Mouse (Mus musculus): ENCODE data around the gene Sox5. TPM values are rescaled to one million over a fixed set of nuclear protein-coding genes. Genes with fewer than 3 reads are reported as not detected.

Gene Sox5
- polyA plus RNA-seq, 1 experiment from 2014 or later: 19.9 TPM

DNA sequence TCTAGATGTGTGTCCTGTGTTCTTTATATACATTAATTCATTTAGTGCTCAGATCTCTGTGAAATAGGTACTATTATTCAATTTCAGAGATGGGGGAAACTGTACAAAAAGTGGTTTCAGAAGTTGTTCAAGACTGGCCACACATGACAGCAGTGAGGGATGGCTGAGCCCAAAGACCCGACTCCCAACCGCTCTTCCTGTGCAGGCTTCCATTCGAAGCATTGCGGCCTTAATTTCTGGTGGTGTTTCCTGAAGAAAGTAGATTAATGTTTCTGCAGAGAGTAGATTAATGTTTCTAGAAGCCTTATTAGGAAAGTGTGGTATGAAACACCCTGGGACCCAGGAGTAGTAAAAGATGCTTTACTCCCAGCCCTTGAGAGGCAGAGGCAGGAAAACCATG, 298.6 kb downstream of the Sox5 start:
- H3K9me3 ChIP-seq (replicated peaks): peaks cover 15% of the 10 kb centered on the region
- no peak overlapping the region for H3K9ac ChIP-seq
- no peak overlapping the region for H3K4me2 ChIP-seq
- 83% methylated on average over 4 of the region's 4 CpGs for WGBS
- no peak overlapping the region for H3K27ac ChIP-seq (ENCODE audit: poor library complexity, severe bottlenecking)
- no peak for ATAC-seq (ENCODE audit: insufficient number of reproducible peaks, low FRiP score)
- no peaks in the 10 kb centered on the region for H3K4me1 ChIP-seq (replicated peaks)
- no peaks in the 10 kb centered on the region for H3K36me3 ChIP-seq
- no peaks in the 10 kb centered on the region for H3K27me3 ChIP-seq (replicated peaks)
- no peak overlapping the region for H3K4me3 ChIP-seq

DNA sequence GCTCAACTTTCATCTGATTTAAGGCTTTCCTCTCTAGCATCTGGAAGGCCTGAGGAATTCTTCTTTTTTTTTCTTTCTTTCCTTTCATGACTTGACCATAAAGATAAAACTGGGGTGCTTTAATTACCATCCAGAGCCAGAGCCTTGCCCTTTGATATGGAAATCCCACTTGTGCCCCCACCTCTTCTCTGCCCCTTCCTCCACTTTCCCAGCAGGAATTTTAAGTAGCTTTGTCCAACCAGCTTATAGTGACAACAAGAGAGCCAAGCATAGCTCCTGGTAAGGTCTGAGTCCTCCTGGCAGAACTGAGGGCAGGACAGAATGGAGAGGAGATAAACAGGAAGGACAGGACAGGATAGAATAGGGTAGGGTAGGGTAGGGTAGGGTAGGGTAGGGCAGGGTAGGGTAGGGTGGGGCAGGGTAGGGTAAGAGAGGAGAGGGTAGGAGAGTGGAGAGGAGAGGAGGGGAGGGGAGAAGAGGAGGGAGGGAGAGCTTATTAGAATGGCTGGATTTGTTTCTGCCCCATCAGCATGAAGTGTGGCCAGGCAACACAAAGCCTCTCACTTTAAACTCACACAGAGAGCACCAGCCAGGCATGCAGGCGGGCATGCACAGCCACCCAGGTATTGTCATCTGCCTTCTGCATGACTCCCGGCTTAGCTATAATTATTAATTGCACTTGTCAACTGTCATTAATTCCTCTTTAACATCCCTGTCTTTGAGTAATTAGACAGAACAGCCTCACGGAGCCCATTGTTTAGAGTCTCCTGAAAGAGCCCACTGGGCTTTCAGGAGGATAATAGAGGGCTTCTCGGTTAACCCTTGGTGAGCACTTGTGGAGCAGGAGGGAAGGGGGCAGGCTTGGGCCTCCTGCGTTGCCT, 300.9 kb downstream of the Sox5 start:
- Histone ChIP-seq H3K27ac (ENCODE audit: poor library complexity, severe bottlenecking) (no peak overlapping the region), H3K9me3 (replicated peaks) (0 out of 2 replicates have a peak, but pooled peaks cover 4% of the 10 kb centered on the region), H3K36me3 (no peaks in the 10 kb centered on the region), H3K27me3 (replicated peaks) (no peaks in the 10 kb centered on the region), H3K4me1 (replicated peaks) (no peaks in the 10 kb centered on the region), H3K9ac (no peak overlapping the region), H3K4me2 (no peak overlapping the region), H3K4me3 (no peak overlapping the region)
- WGBS: 39% methylated on average over 5 of the region's 5 CpGs
- no peak for ATAC-seq (ENCODE audit: insufficient number of reproducible peaks, low FRiP score)

DNA sequence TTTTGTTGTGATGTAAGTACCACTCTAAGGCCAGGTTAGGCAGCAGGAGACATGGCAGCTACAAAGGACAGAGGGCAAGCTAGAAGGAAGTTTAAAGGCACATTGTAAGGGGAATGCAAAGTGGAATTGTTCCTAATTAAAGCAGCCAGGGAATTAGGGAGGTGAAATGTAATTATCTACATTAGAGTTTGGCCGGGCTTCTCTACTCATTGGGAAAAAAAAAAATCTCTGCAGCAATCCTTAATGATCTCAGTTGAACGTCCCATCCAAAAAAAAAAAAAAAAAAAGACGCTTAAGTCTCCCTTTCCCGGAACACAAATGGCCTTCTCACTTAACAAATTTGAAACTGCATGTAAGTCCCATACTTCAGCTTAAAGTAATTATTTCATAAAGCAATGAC, 301.9 kb downstream of the Sox5 start:
- Histone ChIP-seq H3K27me3 (replicated peaks) (no peaks in the 10 kb centered on the region), H3K9me3 (replicated peaks) (peaks cover 4% of the 10 kb centered on the region; the same call in 1 of the 2 replicates), H3K4me2 (no peak overlapping the region), H3K9ac (no peak overlapping the region), H3K27ac (ENCODE audit: poor library complexity, severe bottlenecking) (no peak overlapping the region), H3K36me3 (no peaks in the 10 kb centered on the region), H3K4me3 (no peak overlapping the region), H3K4me1 (replicated peaks) (no peaks in the 10 kb centered on the region)
- no peak for ATAC-seq (ENCODE audit: insufficient number of reproducible peaks, low FRiP score)
- 74% methylated on average over 4 of the region's 4 CpGs for WGBS

DNA sequence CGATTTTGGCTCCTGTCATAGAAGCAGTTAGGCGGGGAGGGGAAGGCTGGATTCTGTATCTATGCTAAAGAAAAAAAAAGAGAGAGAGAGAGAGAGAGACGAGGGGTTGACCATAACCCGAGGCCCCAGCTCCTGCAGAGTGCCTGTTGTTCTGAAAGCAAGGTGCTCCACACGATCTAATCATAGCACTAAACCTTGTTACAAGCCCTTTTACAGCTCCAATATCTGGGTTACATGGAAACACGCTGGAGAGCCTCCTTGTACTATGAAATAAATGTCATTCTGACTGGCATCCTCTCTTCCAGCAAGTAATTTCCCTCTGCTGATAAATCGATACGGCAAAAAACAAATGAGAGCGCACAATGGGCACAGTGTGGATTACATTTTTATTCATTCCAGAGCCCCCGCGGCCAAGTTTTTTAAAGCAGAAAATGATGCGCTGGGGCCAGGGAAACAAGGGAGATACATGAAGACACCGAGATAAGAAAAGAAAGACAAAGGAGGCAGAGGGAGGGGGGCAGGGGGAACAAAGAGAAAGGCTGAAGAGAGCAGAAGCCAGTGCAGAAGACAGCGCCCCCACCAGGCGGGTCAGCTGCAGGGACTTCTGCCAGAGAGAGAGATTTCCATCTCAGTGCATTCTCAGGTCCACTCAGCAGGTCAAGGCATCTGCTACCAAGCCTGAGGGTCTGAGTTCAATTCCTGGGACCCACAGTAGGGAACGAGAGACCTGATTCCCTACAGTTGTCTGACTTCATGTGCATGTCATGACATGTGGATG, 304.3 kb downstream of the Sox5 start:
- Histone ChIP-seq H3K36me3 (no peaks in the 10 kb centered on the region), H3K4me1 (replicated peaks) (no peaks in the 10 kb centered on the region), H3K4me2 (no peak overlapping the region), H3K9ac (no peak overlapping the region), H3K27me3 (replicated peaks) (no peaks in the 10 kb centered on the region), H3K27ac (ENCODE audit: poor library complexity, severe bottlenecking) (no peak overlapping the region), H3K4me3 (no peak overlapping the region), H3K9me3 (replicated peaks) (peaks cover 4% of the 10 kb centered on the region; the same call in 1 of the 2 replicates)
- ATAC-seq (ENCODE audit: insufficient number of reproducible peaks, low FRiP score): no peak
- 65% methylated on average over 16 of the region's 16 CpGs for WGBS

DNA sequence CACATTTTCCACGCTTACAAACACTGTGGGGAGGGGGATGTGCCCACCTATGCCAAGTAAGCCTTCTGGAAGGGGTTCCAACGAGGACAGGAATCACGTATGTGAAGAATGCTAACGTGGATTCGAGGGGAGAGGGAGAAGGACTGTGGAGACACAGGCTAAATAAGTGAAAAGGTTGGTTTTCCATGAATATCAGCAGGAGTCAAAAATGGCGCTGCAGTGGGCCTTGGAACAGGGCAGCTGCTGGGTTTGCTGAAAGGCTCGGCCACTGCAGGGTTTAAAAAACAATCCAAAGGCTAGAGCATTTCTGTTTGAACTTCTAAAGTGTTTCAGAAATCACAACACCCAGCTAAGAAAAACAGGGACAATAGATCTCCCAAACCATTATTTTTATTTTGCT, 308.3 kb downstream of the Sox5 start:
- peaks cover 6% of the 10 kb centered on the region; the same call in 1 of the 2 replicates for H3K4me1 ChIP-seq (replicated peaks)
- peaks cover 4% of the 10 kb centered on the region; the same call in 1 of the 2 replicates for H3K9me3 ChIP-seq (replicated peaks)
- no peak overlapping the region for H3K27ac ChIP-seq (ENCODE audit: poor library complexity, severe bottlenecking)
- WGBS: 77% methylated on average over 7 of the region's 7 CpGs
- no peaks in the 10 kb centered on the region for H3K36me3 ChIP-seq
- no peak overlapping the region for H3K4me3 ChIP-seq
- no peak overlapping the region for H3K4me2 ChIP-seq
- H3K27me3 ChIP-seq (replicated peaks): no peaks in the 10 kb centered on the region
- no peak for ATAC-seq (ENCODE audit: insufficient number of reproducible peaks, low FRiP score)
- no peak overlapping the region for H3K9ac ChIP-seq

DNA sequence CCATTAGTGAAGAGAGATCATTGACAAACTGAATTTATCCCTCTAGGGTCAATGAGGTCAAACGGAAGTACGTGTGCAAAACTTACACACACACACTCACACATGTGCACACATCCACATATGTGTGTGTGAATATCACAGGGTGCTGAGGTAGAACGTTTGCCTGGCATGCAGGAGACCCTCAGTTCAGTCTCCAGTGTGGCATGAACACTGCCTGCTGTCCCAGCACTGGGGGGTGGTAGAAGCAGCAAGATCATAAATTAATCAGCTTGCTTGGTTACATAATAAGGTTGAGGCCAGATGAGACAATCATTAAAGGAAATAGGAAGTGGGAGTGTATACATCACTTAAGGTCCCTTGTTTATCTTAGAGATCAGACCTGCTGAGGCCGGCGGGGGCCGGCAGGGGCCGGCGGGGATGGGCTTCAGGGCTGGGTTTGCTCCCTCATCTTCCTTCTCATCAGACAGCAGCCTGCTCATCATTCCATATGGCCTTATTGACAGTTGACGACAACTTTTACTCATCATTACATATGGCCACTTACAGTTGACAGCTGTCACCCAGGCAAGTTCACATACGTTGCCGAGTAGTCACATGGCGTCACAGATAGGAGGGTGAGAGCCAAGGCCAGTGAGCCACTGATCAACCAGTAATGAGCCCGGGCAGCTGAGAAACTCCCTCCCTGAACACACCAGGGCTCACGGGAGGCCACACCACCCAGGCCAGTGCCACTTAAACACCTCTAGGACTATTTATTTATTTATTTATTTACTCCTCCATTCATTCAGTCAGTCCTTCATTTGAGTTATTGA, 309.5 kb downstream of the Sox5 start:
- no peak for ATAC-seq (ENCODE audit: insufficient number of reproducible peaks, low FRiP score)
- no peak overlapping the region for H3K4me2 ChIP-seq
- H3K4me1 ChIP-seq (replicated peaks): peaks cover 6% of the 10 kb centered on the region; the same call in 1 of the 2 replicates
- H3K4me3 ChIP-seq: no peak overlapping the region
- no peak overlapping the region for H3K9ac ChIP-seq
- H3K27ac ChIP-seq (ENCODE audit: poor library complexity, severe bottlenecking): no peak overlapping the region
- 70% methylated on average over 14 of the region's 14 CpGs for WGBS
- H3K27me3 ChIP-seq (replicated peaks): no peaks in the 10 kb centered on the region
- peaks cover 4% of the 10 kb centered on the region; the same call in 1 of the 2 replicates for H3K9me3 ChIP-seq (replicated peaks)
- H3K36me3 ChIP-seq: no peaks in the 10 kb centered on the region

DNA sequence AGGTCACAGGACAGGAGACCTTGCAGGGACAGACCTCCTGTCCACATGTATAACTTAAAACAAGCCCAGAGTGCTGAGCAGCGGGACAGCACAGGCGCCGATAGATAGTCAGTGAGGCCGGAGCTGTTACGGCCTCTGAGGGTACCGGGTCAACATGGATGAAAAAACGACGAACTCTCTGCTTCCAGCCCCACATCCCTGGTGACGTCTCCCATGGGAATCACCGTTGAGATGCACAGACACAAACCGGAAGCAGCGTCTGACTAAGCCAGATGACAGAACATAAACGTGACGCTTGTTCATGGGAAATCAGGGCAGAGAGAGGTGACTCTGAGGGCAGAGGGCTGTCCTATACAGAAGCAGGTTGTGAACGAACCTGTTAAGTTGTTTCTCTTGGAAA, 315.1 kb downstream of the Sox5 start:
- H3K4me3 ChIP-seq: no peak overlapping the region
- peaks cover 6% of the 10 kb centered on the region; the same call in 1 of the 2 replicates for H3K4me1 ChIP-seq (replicated peaks)
- H3K9me3 ChIP-seq (replicated peaks): no peaks in the 10 kb centered on the region
- H3K36me3 ChIP-seq: no peaks in the 10 kb centered on the region
- WGBS: 61% methylated on average over 15 of the region's 15 CpGs
- no peak overlapping the region for H3K9ac ChIP-seq
- ATAC-seq (ENCODE audit: insufficient number of reproducible peaks, low FRiP score): no peak
- H3K27me3 ChIP-seq (replicated peaks): no peaks in the 10 kb centered on the region
- H3K27ac ChIP-seq (ENCODE audit: poor library complexity, severe bottlenecking): no peak overlapping the region
- H3K4me2 ChIP-seq: no peak overlapping the region

DNA sequence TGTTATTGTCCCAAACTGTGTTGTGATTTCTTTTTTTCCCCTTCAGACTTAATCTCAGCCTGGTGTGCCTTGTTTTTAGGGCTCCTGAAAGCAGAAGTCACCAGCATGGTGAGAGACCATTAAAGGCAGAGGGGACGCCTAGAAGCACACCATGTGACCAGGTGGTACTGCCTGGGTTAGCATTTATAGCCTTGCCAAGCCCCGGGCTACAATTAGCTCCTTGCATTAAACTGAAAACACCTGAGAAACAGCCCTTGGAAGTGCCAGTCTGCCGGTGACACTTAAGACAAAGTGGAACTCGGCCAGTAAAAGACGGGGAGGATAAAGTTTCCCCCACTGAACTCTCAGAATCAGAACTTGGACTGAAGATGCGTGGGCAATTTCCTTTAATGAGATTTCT, 318.1 kb downstream of the Sox5 start:
- ATAC-seq (ENCODE audit: insufficient number of reproducible peaks, low FRiP score): no peak
- H3K36me3 ChIP-seq: no peaks in the 10 kb centered on the region
- no peak overlapping the region for H3K4me3 ChIP-seq
- no peaks in the 10 kb centered on the region for H3K27me3 ChIP-seq (replicated peaks)
- 75% methylated on average over 6 of the region's 6 CpGs for WGBS
- no peak overlapping the region for H3K4me2 ChIP-seq
- H3K4me1 ChIP-seq (replicated peaks): no peaks in the 10 kb centered on the region
- no peak overlapping the region for H3K27ac ChIP-seq (ENCODE audit: poor library complexity, severe bottlenecking)
- H3K9me3 ChIP-seq (replicated peaks): no peaks in the 10 kb centered on the region
- H3K9ac ChIP-seq: no peak overlapping the region

DNA sequence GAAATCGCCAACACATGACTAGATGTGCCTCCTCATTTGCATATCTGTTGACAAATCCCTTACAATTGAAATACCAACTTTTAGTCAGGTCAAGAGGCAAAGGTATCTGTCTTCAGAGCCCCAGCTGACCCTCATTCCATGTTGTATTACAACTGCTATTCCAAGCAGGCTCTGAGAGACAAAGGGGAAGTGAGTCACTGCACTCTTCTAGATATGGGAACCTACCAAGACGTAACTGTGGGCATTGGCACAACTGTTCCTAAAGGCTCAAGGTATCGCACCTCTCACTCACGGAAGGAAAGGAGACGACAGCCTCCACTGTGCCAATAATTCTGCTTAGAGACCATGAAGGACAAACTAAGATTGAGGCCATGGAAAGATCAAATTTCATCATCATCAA, 318.5 kb downstream of the Sox5 start:
- no peak overlapping the region for H3K4me2 ChIP-seq
- WGBS: 75% methylated on average over 5 of the region's 5 CpGs
- no peaks in the 10 kb centered on the region for H3K4me1 ChIP-seq (replicated peaks)
- H3K27ac ChIP-seq (ENCODE audit: poor library complexity, severe bottlenecking): no peak overlapping the region
- no peaks in the 10 kb centered on the region for H3K27me3 ChIP-seq (replicated peaks)
- no peaks in the 10 kb centered on the region for H3K9me3 ChIP-seq (replicated peaks)
- no peak for ATAC-seq (ENCODE audit: insufficient number of reproducible peaks, low FRiP score)
- no peak overlapping the region for H3K9ac ChIP-seq
- no peak overlapping the region for H3K4me3 ChIP-seq
- H3K36me3 ChIP-seq: no peaks in the 10 kb centered on the region

DNA sequence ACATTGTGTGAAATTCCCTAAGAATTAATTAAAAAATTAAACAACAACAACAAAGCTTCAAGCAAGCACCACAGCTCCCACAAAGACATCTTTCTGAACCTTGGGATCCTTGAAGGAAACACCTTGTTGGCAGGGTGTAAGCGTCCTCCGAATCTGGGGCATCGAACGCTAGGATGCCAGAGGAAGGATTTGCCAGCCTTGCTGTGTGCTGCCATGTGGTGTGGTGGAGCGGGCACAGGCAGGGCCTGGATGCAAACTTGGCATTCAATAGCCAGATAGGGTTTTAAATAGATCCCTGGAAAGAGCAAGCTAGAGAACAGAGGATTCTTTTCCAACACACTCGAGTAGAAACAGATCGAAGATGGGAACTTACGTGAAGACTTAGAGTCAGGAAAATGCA, 322.3 kb downstream of the Sox5 start:
- Histone ChIP-seq H3K27me3 (replicated peaks) (no peaks in the 10 kb centered on the region), H3K4me1 (replicated peaks) (no peaks in the 10 kb centered on the region), H3K9me3 (replicated peaks) (no peaks in the 10 kb centered on the region), H3K36me3 (no peaks in the 10 kb centered on the region), H3K4me3 (no peak overlapping the region), H3K4me2 (no peak overlapping the region), H3K27ac (ENCODE audit: poor library complexity, severe bottlenecking) (no peak overlapping the region), H3K9ac (no peak overlapping the region)
- ATAC-seq (ENCODE audit: insufficient number of reproducible peaks, low FRiP score): no peak
- 88% methylated on average over 8 of the region's 8 CpGs for WGBS

DNA sequence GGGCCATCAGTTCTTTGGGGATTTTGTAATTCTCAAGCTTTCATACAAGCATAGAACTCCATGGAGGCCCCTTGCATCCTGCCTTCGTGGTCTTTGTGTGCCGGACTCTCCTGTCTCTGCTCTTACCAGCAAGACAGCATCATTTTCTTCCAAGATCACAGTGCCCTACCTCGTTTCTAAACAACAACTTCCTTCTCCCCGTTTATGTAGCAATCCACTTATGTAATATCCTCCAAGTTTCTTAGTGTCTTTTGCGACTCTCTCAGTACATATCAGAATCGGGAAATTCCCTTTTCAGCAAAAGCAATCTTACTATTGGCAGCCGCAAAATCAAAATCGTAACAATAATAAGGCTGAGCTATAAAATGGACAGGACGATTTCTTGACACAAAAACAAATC, 324.3 kb downstream of the Sox5 start:
- H3K9me3 ChIP-seq (replicated peaks): no peaks in the 10 kb centered on the region
- ATAC-seq (ENCODE audit: insufficient number of reproducible peaks, low FRiP score): no peak
- H3K4me2 ChIP-seq: no peak overlapping the region
- H3K9ac ChIP-seq: no peak overlapping the region
- 84% methylated on average over 9 of the region's 9 CpGs for WGBS
- H3K27me3 ChIP-seq (replicated peaks): 0 out of 2 replicates have a peak, but pooled peaks cover 3% of the 10 kb centered on the region
- 0 out of 2 replicates have a peak, but pooled peaks cover 2% of the 10 kb centered on the region for H3K4me1 ChIP-seq (replicated peaks)
- no peaks in the 10 kb centered on the region for H3K36me3 ChIP-seq
- H3K27ac ChIP-seq (ENCODE audit: poor library complexity, severe bottlenecking): no peak overlapping the region
- no peak overlapping the region for H3K4me3 ChIP-seq
